Mouse (Mus musculus) skeletal muscle tissue, adult 2 months (tissue): Measurements from ENCODE around the gene Rreb1.

Experiments
- DNase-seq: peaks from one replicate; pipeline ENCODE4 v3.0.0-alpha.2; 2012; ENCODE audit warnings: low read depth, low spot score

The Rreb1 gene

GRCm38 (mm10) chr13:37941950-37942886, 164.0 kb downstream of the Rreb1 start:
- DNase-seq: no peak

- no peak for DNase-seq
Observed at GRCm38 (mm10) chr13:37942887-37943331, 164.7 kb downstream of the Rreb1 start.

- DNase-seq: no peak
Observed at GRCm38 (mm10) chr13:37943466-37943865, 165.3 kb downstream of the Rreb1 start.

DNA sequence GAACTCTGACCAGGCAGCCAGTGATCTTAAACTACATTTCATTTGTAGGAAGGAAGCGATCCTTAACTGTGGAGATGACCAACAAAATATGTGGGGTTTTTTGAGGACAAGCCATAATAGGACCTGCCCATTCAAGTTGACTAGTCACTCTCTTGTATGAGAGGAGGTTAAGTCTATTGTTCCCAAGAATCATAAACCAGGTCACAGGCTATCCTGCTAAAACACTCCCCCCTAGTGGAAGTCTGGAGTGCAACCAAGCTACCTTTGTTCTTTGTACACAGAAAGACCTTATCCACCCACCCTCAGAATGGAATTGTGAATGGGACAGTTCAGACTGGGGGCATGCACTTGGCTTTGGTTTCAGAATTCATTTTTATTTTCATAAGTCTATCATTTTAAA, 166.1 kb downstream of the Rreb1 start:
- DNase-seq: no peak

DNA sequence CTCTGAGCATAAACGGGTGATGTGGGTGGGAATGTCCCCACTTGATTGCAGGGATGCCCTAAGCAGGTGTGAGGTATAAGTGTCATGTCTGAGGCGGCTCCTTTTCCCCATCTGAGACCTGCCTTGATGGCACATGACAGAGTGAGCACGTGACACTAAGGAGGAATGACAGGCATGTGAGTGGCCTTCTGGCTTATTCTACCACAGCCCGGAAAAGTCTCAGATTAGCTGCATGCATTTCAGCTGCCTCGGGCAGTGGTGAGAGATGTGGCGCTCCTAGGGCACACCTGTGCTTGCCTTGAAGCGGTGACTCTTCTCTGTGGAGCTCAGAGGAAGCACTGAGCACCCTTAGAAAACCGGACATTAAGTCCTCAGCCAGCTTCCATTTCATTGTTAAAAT, 167.2 kb downstream of the Rreb1 start:
- DNase-seq: no peak

DNA sequence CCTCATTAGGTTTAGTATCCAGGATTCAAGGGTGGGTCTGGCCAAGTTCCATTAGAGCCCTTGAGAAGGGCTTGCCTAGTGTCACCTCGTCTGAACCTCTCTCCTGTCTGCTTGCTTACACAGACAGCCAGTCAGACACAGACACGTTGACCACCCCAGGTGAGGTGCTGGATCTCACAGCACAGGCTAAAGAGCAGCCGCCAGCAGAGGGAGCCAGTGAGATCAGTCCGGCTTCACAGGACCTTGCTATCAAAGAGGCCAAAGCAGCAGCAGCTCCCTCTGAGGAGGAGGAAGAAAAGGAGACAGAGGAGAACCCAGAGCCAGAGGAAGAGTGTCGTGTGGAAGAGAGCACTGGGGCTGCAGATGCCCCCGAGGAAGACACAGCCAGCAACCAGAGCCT, 168.5 kb downstream of the Rreb1 start:
- DNase-seq: peak; percentile 60

DNA sequence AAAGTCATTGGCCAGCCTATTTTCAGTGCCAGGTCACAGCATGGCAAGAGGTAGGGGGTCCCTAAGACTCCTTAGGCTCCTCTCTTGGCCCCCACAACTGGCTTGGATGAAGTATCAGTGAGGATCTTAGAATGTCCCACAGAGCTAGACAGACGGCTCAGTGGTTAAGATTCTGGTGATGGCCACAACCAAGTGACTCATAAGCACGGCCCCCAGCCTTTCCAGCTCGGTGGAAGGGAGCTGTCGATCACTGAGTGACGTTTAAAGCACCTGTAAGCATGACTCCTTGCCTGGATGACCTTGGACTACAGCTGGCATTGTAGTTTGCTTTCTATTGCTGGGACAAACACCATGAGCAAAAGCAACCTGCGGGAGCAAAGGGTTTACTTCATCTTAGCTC, 174.8 kb downstream of the Rreb1 start:
- DNase-seq: no peak

DNA sequence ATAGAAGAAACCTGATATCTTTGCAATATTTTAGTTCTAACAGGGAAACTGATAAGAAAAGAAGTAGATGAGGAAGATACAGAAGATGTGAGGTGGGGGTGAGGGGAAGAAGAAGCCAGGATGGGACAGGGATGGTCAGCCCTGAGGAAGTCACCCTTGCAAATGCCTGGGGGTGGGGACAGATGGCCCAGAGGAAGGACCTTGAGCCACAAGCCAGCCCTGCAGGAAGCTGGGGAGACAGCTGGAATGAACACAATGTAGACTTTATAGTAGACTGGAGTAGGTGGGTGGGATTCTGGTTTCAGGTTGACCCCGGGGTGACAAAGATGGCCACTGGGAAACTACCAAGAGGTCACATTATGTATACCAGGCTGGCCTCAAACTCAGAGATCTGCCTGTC, 176.1 kb downstream of the Rreb1 start:
- no peak for DNase-seq

- no peak for DNase-seq
Observed at GRCm38 (mm10) chr13:37958498-37959238, 180.5 kb downstream of the Rreb1 start.

- no peak for DNase-seq
Observed at GRCm38 (mm10) chr13:37959239-37959907, 181.2 kb downstream of the Rreb1 start.

- no peak for DNase-seq
Observed at GRCm38 (mm10) chr13:37959936-37960335, 181.7 kb downstream of the Rreb1 start.

- no peak for DNase-seq
Observed at GRCm38 (mm10) chr13:37962541-37962940, 184.3 kb downstream of the Rreb1 start.

DNA sequence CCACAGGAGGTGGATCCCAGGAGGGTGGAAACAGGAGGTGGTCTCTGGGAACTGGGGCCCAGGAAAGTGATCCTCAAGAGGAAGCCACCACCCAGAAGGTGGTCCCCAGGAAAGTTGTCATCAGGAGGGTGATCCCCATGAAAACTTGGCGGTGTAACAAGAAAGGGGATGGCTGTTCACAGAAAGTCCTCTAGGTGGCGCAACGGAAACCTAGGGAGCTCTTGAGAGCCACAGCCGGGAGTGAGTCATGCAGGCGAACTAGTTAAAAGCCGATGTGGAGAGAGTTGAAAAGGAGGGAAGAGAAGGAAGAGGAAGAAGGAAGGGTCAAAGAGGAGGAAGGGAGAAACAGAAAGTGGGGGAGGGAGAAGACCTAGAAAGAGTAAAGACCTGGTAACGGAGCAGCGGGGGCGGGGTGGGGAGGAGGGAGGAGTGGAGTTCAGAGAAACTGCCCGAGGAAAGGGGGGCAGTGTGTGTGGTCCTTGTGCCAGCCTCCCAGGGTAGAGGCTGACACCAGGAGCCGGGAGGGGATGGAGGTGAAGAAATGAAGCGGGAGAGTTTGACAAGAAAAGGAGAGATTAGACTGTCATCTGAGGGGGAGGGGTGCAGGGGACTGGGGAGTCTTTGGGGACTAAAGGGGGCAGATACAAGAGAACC, 185.3 kb downstream of the Rreb1 start:
- peak; percentile 76 for DNase-seq

DNA sequence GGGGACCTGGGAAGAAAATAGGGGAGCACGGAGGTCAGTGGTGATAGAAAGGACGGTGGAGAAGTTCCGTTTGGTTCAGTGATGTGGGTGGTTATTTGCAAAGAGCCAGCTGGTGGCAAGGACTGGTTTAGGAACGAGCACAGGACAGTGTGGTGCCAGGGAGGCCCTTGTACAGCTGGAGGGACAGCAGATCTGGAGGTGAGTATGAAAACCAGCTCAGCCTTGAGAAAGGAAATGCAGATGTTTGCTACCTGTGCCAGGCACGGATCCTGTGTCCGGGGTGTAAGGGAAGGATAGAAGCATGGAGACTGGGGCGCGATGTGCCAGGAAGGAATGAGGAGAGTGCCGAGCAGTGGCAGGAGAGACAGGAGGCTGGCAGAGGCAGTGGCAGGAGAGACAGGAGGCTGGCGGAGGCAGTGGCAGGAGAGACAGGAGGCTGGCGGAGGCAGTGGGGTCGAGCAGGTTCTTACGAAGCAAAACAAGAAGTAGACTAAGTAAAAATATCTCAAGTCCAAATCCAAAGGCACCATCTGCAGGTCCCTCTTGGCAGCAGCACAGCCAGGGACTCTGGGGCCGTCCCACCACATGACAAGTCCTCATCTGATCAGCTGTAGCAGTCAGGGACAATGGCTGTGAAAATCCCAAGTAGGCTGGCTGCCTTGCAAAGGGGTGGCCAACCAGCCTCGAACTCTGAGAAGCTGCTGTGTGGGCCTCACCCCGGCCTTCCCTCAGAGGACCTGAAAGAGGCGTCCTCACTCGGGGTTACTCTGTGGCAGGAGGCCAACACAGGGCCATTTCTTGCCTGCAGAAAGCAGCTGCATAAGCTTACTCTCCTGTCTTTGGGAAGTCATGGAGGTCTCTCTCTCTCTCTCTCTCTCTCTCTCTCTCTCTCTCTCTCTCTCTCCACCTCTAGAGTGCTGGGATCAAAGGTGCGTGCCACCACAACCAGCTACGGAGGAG, 186.2 kb downstream of the Rreb1 start:
- no peak for DNase-seq

- DNase-seq: no peak
Observed at GRCm38 (mm10) chr13:37965126-37965914, 187.1 kb downstream of the Rreb1 start.

DNA sequence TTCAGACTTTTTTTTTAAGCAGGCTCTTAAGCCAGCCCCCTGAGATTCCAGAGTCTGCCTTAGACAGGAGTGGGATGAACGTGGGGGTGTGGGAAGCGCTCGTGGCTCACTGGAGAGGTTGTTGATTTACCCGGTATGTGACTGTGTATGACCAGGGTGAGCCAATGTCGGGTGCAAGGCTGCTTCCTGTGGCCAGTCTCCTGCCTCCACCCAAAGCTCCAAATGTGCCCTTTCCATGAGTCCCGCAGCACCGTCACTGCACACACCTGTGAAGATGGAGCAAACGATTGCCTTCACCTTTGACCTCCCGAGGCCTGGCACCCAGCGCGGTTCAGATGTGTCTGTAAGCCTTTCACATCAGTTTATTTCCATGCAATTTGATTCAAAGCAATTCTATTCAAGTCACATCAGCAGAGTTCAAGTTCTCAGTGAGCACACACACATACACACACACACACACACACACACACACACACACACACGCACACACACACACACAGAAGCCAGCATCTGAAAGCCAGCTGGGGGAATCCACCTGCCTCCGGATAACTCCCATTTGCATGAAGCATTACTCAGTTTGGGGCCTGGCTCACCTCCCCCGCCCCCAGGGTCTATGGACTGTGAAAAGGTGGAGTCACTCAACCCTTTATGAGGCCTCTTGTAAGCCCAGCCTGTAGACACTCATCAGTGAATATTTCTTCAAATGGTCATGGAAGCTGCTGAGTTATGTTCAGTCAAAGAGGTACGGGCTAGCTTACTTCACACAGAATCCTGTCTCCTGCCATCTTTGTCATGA, 188.3 kb downstream of the Rreb1 start:
- DNase-seq: no peak

DNA sequence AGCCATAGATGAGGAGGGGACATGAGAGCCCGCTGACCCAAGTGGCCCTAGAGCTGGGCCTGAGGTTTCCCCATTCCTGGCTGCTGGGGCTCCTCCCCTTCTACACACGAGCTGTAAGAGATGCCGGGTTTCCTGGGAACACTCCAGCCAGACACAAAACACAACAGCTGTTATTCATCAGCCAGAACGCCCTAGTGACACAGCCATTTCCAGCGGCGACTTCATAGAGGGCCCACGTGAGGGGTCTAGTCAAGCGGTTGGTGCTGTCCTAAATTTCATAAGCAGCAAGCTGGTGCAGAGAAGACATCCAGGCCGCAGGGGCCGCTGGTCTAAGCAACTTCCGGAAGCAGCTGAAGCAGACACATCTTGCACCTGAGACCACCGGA, 188.8 kb downstream of the Rreb1 start:
- DNase-seq: no peak

GRCm38 (mm10) chr13:37967565-37967964, 189.4 kb downstream of the Rreb1 start:
- no peak for DNase-seq

- no peak for DNase-seq
Observed at GRCm38 (mm10) chr13:37969337-37969736, 191.1 kb downstream of the Rreb1 start.
